Mouse (Mus musculus) testis, postnatal 10 days (tissue): ENCODE results near the gene Il10rb.
A peak's percentile ranks its signal among the peaks of the same experiment; 100 is the strongest.

Experiments used
- DNase-seq: peaks from one replicate; pipeline ENCODE4 v3.0.0; 2021; ENCODE audit warnings: low spot score

Gene Il10rb

GRCm38 (mm10) chr16:91405640-91406584, at the start of gene Il10rb:
Il10rb (plus strand) TSS chr16:91406164.
- DNase-seq: peak; percentile 81

- peak; percentile 39 for DNase-seq
Observed at GRCm38 (mm10) chr16:91356760-91357525, 49.0 kb upstream of the Il10rb start.

GRCm38 (mm10) chr16:91357526-91357900, 48.5 kb upstream of the Il10rb start:
- DNase-seq: peak; percentile 38

- DNase-seq: peak; percentile 60
Observed at GRCm38 (mm10) chr16:91358555-91358954, 47.4 kb upstream of the Il10rb start.

- DNase-seq: no peak
Observed at GRCm38 (mm10) chr16:91359531-91359930, 46.4 kb upstream of the Il10rb start.

- DNase-seq: no peak
Observed at GRCm38 (mm10) chr16:91360162-91360561, 45.8 kb upstream of the Il10rb start.

- no peak for DNase-seq
Observed at GRCm38 (mm10) chr16:91362006-91362405, 44.0 kb upstream of the Il10rb start.

- peak; percentile 66 for DNase-seq
Observed at GRCm38 (mm10) chr16:91362616-91363272, 43.2 kb upstream of the Il10rb start.

GRCm38 (mm10) chr16:91363483-91363882, 42.5 kb upstream of the Il10rb start:
- no peak for DNase-seq

GRCm38 (mm10) chr16:91366567-91366966, 39.4 kb upstream of the Il10rb start:
- DNase-seq: no peak

- DNase-seq: no peak
Observed at GRCm38 (mm10) chr16:91367066-91367465, 38.9 kb upstream of the Il10rb start.

- DNase-seq: peak; percentile 83
Observed at GRCm38 (mm10) chr16:91372577-91373472, 33.1 kb upstream of the Il10rb start, which contains the start of gene Ifnar2. Ifnar2 (plus strand) TSS chr16:91372783.

GRCm38 (mm10) chr16:91373473-91374252, 32.3 kb upstream of the Il10rb start:
- no peak for DNase-seq

- DNase-seq: no peak
Observed at GRCm38 (mm10) chr16:91374253-91374634, 31.7 kb upstream of the Il10rb start.

- DNase-seq: no peak
Observed at GRCm38 (mm10) chr16:91376701-91377100, 29.3 kb upstream of the Il10rb start.

- no peak for DNase-seq
Observed at GRCm38 (mm10) chr16:91378431-91378986, 27.5 kb upstream of the Il10rb start.

GRCm38 (mm10) chr16:91378991-91379390, 27.0 kb upstream of the Il10rb start:
- no peak for DNase-seq

- DNase-seq: no peak
Observed at GRCm38 (mm10) chr16:91379412-91379811, 26.6 kb upstream of the Il10rb start.

- no peak for DNase-seq
Observed at GRCm38 (mm10) chr16:91380151-91380550, 25.8 kb upstream of the Il10rb start.

- no peak for DNase-seq
Observed at GRCm38 (mm10) chr16:91381606-91382005, 24.4 kb upstream of the Il10rb start.
